Mouse (Mus musculus): ENCODE measurements around the gene Lmtk3.

The Lmtk3 gene

DNA sequence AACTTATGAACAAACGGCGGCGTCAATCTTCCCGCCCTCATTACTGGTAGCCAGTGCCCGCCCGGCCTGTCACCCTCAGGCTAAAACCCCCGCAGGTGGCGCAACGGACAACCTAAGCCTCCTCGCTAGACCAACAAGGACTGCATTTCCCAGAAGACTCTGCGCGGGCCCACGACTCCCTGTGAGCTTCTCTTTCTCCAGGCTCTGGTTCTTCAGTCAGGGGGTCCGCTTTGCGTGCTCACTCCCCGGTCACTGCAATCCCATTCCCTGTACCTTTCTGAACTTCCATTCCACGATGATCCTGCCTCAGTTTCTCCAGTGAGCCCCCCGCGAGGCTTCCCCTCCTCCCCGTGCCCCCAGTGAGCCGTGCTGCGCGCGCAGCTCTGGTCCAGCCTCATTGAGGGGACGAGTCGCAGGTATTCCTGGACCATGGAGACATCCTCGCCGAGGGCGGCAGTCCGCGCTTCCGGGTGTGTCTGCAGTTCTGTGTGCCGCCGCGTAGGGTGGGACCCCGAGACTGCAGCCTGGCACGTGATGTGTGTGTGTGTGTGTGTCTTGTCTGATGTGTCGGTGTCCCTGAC is at the start of gene Lmtk3:
TSS of gene Lmtk3 (plus strand) at position 228 of the 581 bp plus-strand sequence.
- DNase-seq (ENCODE audit: low read depth in 2 of 2, low spot score in 2 of 2) = peak in 1 of 2 experiments; percentile 32

DNA sequence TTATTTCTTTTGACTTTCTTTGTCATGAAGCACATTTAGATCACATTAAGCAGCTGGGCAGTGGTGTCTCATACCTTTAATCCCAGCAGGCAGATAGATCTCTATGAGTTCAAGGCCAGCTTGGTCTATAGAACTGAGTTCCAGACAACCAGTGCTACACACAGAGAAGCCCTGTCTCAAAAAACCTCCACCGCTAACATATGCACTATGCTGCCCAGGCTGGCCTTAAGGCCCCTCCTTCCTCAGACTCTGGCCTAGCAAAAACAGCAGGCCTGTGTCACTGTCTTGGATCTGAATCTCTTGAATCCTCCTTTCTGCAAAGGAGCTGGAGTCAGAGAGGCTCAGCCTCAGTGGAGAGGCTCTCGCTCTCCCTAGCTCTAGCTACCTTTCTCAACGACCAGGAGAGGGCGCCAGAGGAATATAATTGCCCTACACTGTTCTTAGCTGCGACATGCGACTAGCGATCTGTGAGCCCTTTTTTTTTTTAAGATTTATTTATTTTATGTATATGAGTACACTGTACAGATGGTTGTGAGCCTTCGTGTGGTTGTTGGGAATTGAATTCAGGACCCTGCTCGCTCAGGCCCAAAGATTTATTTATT is 44.3 kb upstream of the Lmtk3 start:
- DNase-seq (ENCODE audit: low read depth in 2 of 2, low spot score in 2 of 2) = peak; percentile 81 to 84

DNA sequence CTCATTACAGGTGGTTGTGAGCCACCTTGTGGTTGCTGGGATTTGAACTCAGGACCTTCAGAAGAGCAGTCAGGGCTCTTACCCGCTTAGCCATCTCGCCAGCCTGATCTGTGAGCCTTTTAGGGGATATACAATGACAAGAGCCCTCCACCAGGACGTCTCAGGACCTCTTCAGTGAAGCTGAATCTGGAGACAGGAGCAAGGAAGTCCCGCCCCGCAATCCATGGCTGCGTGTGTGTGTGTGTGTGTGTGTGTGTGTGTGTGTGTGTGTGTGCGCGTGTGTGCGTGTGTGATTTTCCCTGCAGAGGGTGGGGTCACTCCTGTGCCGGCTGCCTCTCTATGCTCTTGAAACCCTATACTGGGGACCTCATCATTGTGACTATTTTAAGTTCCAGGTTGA is 43.7 kb upstream of the Lmtk3 start:
- DNase-seq (ENCODE audit: low read depth in 2 of 2, low spot score in 2 of 2) = no peak

DNA sequence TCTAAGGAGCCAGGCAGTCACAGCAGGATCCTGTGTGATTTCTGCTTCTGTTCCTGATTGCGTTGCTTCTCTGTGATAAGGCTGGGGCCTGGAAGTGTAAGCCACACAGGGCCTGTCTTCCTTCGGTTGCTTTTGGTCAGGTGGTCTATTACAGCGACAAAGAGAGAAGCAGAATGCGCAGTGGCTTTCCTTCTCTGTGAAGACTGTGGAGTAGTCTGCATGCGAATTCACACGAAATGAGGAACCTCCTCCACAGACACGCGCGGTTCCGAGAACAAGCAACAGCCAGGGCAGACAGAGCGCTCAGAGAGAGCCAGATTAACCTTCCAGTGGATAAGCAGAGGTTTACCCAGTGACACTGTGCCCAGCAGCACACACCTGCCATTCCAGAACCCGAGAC is 42.2 kb upstream of the Lmtk3 start:
- no peak for DNase-seq (ENCODE audit: low read depth in 2 of 2, low spot score in 2 of 2)

DNA sequence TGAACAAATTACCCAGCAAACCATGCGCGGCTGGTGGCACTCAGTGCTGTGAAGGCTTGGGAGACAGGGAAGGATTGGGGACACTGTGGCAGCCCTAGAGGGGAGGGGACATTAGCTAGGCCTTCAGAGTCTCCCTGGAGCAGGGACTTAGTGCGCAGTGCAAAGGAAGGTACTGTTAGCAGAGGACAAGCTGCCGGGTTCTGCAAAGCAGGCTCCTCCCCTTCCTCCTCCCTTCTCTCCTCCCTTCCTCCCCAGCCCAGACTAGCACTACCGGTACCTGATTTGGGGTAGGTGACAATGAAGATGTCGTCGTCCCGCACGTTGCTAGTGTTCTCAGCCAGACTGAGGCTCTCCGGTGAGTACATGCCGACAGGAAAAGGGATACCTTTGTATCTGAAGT is 41.8 kb upstream of the Lmtk3 start:
- peak in 1 of 2 experiments; percentile 30 for DNase-seq (ENCODE audit: low read depth in 2 of 2, low spot score in 2 of 2)

DNA sequence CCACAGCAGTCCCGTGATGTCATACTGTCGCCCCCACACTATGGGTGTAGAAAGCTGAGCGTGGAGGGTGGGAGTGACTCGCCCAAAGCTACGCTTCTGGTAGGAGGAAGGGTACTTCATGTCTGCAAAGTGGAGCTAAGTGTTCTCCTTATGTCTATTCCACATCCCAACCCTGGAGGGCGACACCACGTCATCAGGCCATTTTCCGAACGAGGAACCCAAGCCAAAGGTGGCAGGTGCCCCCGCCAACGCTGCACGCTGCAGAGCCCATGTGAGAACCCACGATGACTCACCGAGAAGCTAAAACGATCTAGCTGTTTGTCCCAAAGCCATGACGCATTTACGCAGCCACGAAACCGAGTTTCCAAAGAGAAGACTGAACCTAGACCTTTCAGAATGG is 41.2 kb upstream of the Lmtk3 start:
- peak; percentile 50 to 62 for DNase-seq (ENCODE audit: low read depth in 2 of 2, low spot score in 2 of 2)

DNA sequence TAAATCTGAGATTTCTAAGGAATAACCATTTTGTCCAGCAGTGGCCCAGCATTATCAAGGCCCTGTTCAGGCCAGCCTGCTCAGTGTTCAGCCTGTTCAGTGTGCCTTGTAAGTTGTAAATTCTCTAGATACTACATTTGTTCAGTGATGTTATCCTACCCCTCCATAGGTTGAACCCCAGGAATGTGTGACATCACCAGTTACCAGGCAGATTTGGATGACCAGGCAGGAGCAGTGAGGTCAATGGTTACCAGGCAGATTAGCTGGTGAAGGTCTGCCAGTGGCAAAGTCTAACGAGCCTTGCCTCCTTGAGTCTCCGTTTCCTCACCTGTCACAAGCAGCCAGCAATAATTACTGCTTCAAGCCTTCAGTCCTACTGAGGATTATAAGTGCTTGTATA is 39.2 kb upstream of the Lmtk3 start:
- peak; percentile 22 to 50 for DNase-seq (ENCODE audit: low read depth in 2 of 2, low spot score in 2 of 2)

DNA sequence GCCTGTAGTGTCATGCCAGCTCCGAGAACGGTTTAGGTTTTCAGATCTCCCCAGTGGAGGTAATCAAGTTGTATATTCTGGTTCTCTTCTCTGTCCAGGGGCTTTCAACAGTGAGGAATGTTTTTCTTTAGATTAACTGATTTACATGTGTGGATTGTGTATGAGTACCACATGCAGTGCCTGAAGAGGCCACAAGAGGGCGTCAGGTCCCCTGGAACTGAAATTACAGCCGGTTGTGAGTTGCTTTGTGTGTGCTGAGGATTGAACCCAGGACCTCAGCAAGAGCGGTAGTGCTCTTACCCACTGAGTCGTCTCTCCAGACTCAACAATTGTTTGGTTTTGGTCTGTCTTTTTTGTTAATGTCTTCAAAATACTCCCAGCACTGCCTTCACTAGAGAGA is 37.0 kb upstream of the Lmtk3 start:
- DNase-seq (ENCODE audit: low read depth in 2 of 2, low spot score in 2 of 2) = no peak

DNA sequence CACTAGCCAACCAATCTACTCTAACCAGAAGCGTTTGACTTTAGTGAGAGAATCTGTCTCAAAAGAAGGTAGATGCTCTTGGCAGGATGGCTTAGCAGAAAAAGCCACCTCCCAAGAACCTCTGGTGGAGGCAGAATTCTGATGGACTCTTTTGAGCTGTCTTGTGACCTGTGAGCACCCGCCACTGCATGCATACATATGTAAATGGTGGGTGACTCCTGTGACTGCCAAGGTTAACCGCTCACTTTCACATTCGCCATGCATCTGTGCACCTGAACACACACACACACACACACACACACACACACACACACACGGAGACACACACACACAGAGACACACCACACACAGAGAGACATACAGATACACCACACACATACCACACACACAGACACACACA is 36.1 kb upstream of the Lmtk3 start:
- no peak for DNase-seq (ENCODE audit: low read depth in 2 of 2, low spot score in 2 of 2)

DNA sequence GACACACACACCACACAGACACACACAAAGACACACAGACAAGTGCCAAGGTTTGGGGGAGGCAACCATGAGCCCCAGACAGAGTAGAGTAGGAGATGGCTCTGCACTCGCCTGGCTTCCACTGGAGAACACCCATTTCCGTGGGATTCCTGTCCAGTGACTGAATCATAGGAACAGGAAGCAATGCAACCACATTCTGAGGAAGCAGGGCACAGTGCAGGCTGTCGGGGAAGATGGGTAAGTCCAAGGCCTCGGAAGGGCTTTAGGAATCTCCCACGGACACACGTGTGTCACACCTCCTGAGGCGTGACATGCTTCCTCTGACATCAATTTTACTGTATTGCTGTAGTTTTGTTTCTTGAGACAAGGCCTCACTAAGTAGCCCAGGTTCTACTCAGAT is 35.4 kb upstream of the Lmtk3 start:
- no peak for DNase-seq (ENCODE audit: low read depth in 2 of 2, low spot score in 2 of 2)

DNA sequence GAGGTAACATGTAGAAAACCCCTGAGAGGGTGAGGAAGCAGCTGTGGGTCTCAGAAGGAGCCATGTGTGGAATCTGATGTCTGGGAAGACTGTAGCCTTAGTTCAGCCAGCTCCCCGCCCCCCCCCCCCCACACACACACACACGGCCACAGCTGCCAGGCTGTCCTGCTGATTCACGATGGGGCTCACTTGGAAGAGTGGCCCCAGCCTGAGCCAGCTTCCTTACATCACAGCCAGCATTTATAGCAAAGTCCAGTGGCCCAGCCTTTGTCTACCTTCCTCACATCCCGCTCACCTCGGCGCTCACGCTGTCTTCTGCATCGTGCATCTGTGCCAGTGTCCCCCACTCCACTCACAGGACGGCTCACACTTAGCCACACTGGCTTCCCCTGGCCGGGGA is 34.1 kb upstream of the Lmtk3 start:
- no peak for DNase-seq (ENCODE audit: low read depth in 2 of 2, low spot score in 2 of 2)

DNA sequence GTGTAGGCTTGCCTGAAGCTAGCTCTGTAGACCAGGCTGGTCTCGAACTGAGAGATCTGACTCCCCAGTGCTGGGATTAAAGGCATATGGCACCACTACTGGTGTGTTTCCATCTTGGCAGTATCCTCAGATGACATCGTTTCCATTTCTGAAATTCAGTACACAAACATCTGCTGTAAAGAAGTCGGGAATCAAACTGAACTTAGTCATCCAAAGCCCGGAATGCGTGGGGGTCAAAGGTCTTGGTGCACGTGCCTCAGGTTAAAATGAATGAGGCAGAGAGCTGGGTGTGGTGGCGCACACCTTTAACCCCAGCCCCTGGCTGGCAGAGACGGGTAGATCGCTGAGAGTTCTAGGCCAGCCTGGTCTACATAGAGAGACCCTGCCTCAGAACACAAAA is 33.4 kb upstream of the Lmtk3 start:
- DNase-seq (ENCODE audit: low read depth in 2 of 2, low spot score in 2 of 2) = no peak

DNA sequence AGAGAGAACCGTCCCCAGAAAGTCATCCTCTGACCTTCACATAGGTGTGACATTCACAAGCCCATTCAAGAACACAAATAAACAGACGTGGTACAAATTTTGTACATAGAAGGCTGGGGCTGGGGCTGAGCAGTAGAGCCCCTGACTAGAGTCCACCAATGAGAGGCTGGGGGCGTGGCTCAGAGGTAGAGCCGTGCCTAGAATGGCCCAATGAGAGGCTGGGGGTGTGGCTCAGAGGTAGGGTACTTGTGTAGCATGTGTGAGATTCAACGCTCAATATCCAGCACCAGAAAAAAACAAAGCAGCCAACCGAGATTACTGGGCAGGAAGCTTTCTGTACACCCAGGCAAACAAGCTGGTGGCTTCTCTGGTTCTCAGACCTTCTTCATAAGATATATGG is 27.8 kb upstream of the Lmtk3 start:
- no peak for DNase-seq (ENCODE audit: low read depth in 2 of 2, low spot score in 2 of 2)

DNA sequence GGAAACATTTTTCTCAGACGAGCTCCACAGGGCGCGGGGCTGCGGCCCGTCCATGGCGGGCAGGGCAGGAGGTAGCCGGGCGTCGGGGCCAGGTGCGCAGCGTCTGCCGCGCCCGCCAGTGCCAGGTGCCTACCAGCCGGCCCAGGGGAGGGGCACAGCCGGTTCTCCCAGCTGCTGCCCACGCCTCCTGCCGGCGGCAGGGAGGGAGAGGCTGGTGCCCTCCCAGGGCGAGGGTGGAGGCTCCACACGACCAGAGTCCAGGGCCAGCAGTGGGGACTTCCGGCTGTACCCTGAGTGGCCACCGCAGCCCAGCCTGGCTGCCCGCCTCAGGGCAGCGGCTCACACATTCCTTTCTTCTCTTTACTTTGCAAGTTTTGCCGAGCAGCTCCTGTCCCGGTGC is 24.1 kb upstream of the Lmtk3 start:
- no peak for DNase-seq (ENCODE audit: low read depth in 2 of 2, low spot score in 2 of 2)

DNA sequence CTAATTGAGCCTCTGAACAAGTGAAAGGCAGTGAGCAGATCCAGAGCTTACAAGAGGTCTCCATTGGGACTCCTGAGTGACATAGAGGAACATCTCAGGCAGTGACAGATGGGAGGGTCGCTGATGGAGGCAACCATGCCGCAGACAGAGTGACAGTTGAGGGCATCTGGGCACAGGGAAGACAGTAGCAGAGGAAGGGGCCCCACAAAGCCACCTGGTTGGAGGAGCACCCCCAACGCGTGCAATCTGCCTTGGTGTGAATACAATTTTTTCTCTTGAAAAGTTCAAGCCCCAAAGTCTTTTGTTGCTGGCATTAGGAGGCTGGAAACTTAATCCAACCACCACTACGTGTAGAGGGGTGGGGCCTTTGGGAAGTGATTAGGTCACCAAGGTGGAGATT is 23.4 kb upstream of the Lmtk3 start:
- no peak for DNase-seq (ENCODE audit: low read depth in 2 of 2, low spot score in 2 of 2)

DNA sequence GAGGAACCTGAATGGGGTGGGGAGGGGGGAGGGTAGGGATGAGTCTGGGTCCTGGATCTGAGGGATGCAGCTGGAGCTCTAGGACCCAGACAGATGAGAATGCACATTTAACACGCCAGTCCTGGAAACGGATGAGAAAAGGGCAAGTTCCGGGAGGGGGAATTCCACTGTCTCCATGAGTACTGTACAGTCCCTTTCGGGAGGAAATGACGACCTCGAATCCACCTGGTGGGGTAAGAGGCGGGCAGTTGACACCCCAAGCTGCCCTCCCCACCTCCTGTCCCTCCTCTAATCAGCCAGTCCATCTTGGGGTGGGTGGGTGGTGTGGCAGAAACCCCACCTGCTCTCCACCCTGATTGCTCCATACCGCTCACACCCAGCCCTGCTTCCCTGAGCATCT is 17.5 kb upstream of the Lmtk3 start:
- DNase-seq (ENCODE audit: low read depth in 2 of 2, low spot score in 2 of 2) = no peak

DNA sequence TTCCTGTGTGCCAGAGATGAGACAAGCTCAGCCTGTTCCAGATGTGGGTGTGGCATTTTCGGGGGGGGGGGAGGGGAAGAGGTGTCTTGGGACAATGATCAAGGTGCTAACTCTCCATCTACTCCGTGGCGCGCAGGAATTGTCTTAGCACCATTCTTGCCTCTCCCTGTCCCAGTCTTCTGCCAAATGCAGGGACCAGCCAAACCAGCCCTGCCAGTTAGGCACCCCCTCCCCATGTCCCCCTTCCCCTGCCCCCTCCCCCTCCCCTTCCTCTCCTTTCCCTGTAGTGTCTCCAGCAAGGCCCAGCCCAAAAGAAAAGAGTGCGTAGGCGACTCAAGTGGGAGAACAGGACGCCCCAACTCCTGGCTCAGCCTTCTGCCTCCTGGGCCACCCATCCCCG is 16.8 kb upstream of the Lmtk3 start:
- no peak for DNase-seq (ENCODE audit: low read depth in 2 of 2, low spot score in 2 of 2)

DNA sequence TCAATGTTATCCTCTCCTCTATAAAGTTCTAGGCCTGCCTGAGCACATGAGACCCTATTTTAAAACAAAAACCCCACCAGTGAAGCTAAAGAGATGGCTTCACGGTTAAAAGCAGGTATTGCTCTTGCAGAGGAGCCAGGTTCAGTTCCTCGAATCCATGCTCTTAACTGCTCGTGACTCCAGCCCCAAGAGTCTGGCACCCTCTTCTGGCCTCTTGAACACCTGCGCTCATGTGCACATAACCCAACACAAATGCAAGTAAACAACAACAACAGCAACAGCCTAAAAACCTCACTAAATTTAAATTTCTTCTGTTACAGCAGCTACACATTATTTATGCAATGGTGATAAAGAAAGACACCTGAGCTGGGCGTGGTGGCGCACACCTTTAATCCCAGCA is 16.0 kb upstream of the Lmtk3 start:
- DNase-seq (ENCODE audit: low read depth in 2 of 2, low spot score in 2 of 2) = no peak

DNA sequence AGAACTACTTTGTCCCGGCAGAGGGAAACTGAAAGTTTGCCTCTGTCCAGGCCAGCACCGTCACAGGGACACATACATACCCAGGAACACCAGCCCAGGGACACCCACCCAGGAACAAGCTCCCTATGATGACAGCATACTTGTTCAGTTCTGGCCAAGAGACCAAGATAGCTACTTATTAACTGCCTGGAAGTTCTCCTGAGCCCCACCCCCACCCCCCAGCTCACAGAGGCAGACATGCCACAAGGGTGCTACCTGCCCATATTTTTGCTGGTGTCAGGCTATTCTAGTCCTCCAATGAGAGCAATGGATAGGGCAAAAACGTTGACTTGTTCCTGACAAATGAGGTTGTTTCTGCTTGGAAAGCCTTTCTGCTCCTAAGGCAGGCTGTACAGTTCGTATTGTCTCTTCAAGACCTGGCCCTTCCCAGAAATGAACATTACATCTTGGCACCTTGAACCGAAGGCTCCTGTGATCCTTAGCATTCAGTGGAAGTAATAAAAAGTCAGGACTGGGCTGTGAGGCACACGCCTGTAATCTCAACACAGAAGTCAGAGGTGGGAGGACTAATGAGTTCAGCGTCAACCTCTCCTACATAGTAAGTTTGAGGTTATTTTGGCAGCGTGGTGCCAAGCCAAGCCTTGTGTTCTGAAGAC is 13.0 kb upstream of the Lmtk3 start:
- no peak for DNase-seq (ENCODE audit: low read depth in 2 of 2, low spot score in 2 of 2)

DNA sequence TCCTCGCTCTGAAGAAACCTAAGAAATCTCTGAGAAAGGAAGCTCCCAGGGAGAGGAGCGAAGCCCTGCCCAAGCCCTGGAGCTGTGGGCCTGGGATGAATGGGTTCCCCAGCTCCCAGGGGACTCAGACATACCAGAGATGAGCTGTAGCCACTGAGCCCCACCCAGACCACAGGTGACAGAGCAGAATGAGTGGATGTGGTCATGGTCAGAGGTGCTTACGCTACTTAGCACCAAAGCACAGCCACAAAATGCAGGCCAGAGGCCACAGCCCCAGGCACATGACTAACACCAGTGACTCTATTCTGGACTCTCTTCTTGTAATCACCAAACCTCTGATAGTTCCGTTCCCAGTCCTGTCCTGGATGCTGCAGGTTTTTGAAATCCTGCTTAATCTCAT is 12.4 kb upstream of the Lmtk3 start:
- no peak for DNase-seq (ENCODE audit: low read depth in 2 of 2, low spot score in 2 of 2)

DNA sequence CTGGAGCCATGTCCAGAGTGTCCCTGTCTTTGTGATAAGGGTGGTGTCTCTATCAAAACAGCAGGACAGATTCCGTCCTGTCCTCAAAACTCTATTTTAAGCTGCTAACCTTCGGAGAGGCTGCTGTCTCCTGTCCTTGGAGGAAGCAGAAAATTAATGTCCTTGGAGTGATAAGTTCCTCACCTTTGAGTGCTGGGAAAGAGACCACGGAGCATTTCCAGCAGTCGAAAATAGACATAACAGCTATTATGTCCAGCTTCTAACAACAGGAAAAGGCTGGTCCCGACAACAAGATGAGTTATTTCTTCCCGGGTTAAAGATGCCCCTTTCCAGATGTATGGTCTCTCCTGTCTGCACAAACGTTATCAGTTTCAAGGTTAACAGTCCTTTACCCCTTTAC is 8.3 kb upstream of the Lmtk3 start:
- DNase-seq (ENCODE audit: low read depth in 2 of 2, low spot score in 2 of 2) = no peak

DNA sequence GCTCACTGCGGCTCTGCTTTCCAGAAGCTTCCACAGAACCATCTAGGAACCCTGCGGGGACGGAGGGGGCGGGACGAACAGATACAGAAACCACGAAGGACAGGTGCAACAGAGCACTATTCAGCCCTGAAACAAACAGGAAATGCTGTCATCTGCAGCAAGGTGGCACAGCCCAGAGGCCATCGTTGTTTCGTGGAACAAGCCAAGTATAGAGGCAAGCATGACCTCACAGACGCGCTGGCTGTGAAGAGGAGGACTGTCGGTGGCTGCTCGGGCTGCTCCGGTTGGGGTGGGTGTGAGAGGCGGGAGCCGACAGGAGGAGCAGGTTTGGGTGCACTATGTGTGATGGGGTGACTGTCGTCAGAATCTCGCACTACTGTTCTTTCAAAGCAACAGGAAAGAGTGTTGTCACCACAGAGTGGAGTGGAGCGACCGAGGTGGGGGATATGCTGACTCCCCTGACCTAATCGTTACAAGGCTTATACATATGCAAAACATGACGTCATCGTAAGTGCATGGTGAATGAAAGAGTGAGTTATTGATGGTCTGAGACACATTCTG is 4.4 kb upstream of the Lmtk3 start:
- peak; percentile 83 to 84 for DNase-seq (ENCODE audit: low read depth in 2 of 2, low spot score in 2 of 2)

DNA sequence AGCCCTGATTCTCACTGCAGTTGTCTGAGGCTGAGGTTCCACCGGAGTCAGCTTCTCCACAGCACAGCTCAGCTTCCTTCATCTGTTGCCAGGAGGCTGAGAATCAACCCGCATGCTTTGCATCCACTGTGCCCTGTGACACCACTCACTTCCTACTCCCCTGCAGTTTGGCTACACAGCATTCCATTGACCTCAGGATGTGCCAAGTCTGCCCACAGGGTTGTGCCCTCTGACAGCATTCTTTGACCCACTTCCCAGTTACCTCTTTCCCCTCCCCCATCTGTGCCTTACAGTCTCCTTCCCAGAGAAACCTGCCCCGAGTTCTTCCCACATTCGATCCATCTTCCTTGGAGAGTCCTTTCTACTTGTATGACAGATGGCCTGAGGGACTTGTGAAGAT is 1.3 kb upstream of the Lmtk3 start:
- DNase-seq (ENCODE audit: low read depth in 2 of 2, low spot score in 2 of 2) = no peak

All from CD8-positive naive resting alpha-beta T cell, adult 2 months (primary cell).